Mouse (Mus musculus) CH12.LX (cell line): ENCODE data around the gene Mob3c.

Experiments used
- CHD1 ChIP-seq: IDR thresholded peaks from 2 replicates; pipeline ENCODE4 v1.6.1; 2012; ENCODE audit warnings: low read depth, low read length, improper control_type of control experiment, inconsistent platforms
- CTCF ChIP-seq, 2 experiments: IDR thresholded peaks in 1 of 2; conservative IDR thresholded peaks in 1 of 2; 2 replicates each; pipeline ENCODE4 v1.5.1; 2011 to 2012; ENCODE audit warnings: low read depth in 2 of 2, low read length in 2 of 2, improper control_type of control experiment in 1 of 2, inconsistent platforms in 1 of 2, mild to moderate bottlenecking in 1 of 2, moderate library complexity in 1 of 2
- EP300 ChIP-seq: IDR thresholded peaks from 2 replicates; pipeline ENCODE4 v1.6.1; 2011; ENCODE audit warnings: low read length, improper control_type of control experiment
- IRF4 ChIP-seq: IDR thresholded peaks from 2 replicates; pipeline ENCODE4 v1.6.1; 2014; ENCODE audit warnings: low read depth, mild to moderate bottlenecking, inconsistent platforms, low read length, improper control_type of control experiment
- MAZ ChIP-seq: IDR thresholded peaks from 2 replicates; pipeline ENCODE4 v1.6.1; 2012; ENCODE audit warnings: low read depth, mild to moderate bottlenecking, inconsistent platforms, low read length, improper control_type of control experiment, moderate library complexity
- NRF1 ChIP-seq: IDR thresholded peaks from 2 replicates; pipeline ENCODE4 v1.6.1; 2014; ENCODE audit warnings: low read depth, mild to moderate bottlenecking, inconsistent platforms, low read length, improper control_type of control experiment, moderate library complexity
- POLR2A ChIP-seq: IDR thresholded peaks from 2 replicates; pipeline ENCODE4 v1.6.1; 2011; ENCODE audit warnings: low read depth, mild to moderate bottlenecking, improper control_type of control experiment, low read length
- POLR2AphosphoS2 ChIP-seq: IDR thresholded peaks from 2 replicates; pipeline ENCODE4 v1.6.1; 2011; ENCODE audit warnings: low read depth, low read length, improper control_type of control experiment
- RCOR1 ChIP-seq: conservative IDR thresholded peaks from 2 replicates; pipeline ENCODE4 v1.6.1; 2012; ENCODE audit warnings: low read depth, mild to moderate bottlenecking, inconsistent platforms, low read length, improper control_type of control experiment
- SMC3 ChIP-seq: IDR thresholded peaks from 2 replicates; pipeline ENCODE4 v1.6.1; 2011; ENCODE audit warnings: low read depth, low read length, improper control_type of control experiment
- TBP ChIP-seq: conservative IDR thresholded peaks from 2 replicates; pipeline ENCODE4 v1.6.1; 2011; ENCODE audit warnings: low read depth, low read length, improper control_type of control experiment
- TCF12 ChIP-seq: IDR thresholded peaks from 2 replicates; pipeline ENCODE4 v1.6.1; 2014; ENCODE audit warnings: low read depth, mild to moderate bottlenecking, inconsistent platforms, low read length, improper control_type of control experiment
- UBTF ChIP-seq: IDR thresholded peaks from 2 replicates; pipeline ENCODE4 v1.6.1; 2012; ENCODE audit warnings: low read depth, mild to moderate bottlenecking, inconsistent platforms, low read length, improper control_type of control experiment, moderate library complexity

GRCm38 (mm10) chr4:115830491-115830890 is 2.6 kb downstream of the Mob3c start:
- TF ChIP-seq CHD1 (no peak), POLR2A (no peak), SMC3 (no peak), MAZ (no peak), TBP (no peak), POLR2AphosphoS2 (no peak), EP300 (no peak), RCOR1 (no peak), CTCF (conservative IDR thresholded peaks at IDR 0.05 in 1 of 2, IDR thresholded peaks at IDR 0.05 in 1 of 2; ENCODE audit: low read depth in 2 of 2, low read length in 2 of 2) (no peak), IRF4 (no peak), TCF12 (no peak), UBTF (no peak), NRF1 (no peak)
